Mouse (Mus musculus) heart, embryonic 16.5 days (tissue): ENCODE measurements at regions not wholly inside any gene's neighbourhood (a gene's known extent, or its start where the extent isn't known, plus 50 kb on each side); places are given as distances from the start of the nearest gene placed in this dataset.

Experiments
- ATAC-seq: fragments of 200-750 bp; cut with Nextera tagmentation; replicated peaks from 2 replicates; pipeline ENCODE4 v1.8.0; 2017; ENCODE audit warnings: moderate number of reproducible peaks; ENCODE audit not compliant: insufficient read depth, low FRiP score; ENCODE audit errors: extremely low read depth
- H3K27ac ChIP-seq: fragments of 300-500 bp; sonication (generic); 2 replicates; pipeline ENCODE4 v1.5.1; 2014; ENCODE audit warnings: mild to moderate bottlenecking, low read length, control low read depth, moderate library complexity
- H3K27me3 ChIP-seq: fragments of 300-500 bp; sonication (generic); 2 replicates; pipeline ENCODE4 v1.6.1; 2014; ENCODE audit warnings: low read length, mixed read lengths; ENCODE audit not compliant: control insufficient read depth, insufficient read depth
- H3K36me3 ChIP-seq: fragments of 300-500 bp; sonication (generic); 2 replicates; pipeline ENCODE4 v1.6.1; 2014; ENCODE audit not compliant: control insufficient read depth, insufficient read depth
- H3K4me1 ChIP-seq: fragments of 300-500 bp; sonication (generic); 2 replicates; pipeline ENCODE4 v1.6.1; 2014; ENCODE audit warnings: low read length, mixed read lengths; ENCODE audit not compliant: control insufficient read depth, insufficient read depth
- H3K4me2 ChIP-seq: fragments of 300-500 bp; sonication (generic); 2 replicates; pipeline ENCODE4 v1.6.1; 2014; ENCODE audit warnings: low read depth, mild to moderate bottlenecking, control low read depth, low read length
- H3K4me3 ChIP-seq: fragments of 300-500 bp; sonication (generic); 2 replicates; pipeline ENCODE4 v1.5.1; 2014; ENCODE audit warnings: mild to moderate bottlenecking, control low read depth, low read length
- H3K9ac ChIP-seq: fragments of 300-500 bp; sonication (generic); 2 replicates; pipeline ENCODE4 v1.6.1; 2014; ENCODE audit warnings: low read length, control low read depth
- H3K9me3 ChIP-seq: fragments of 300-500 bp; sonication (generic); replicated peaks from 2 replicates; pipeline ENCODE4 v1.6.1; 2016; ENCODE audit warnings: low read length; ENCODE audit not compliant: control insufficient read depth
- WGBS: fragments of 180-500 bp; shearing (Covaris S2); extraction: QIAGEN DNeasy Blood & Tissue Kit; methylation state at CpG from one replicate; pipeline ENCODE4 v1.1.7; 2014; 5-methylcytosine and 5-hydroxymethylcytosine counted together

DNA sequence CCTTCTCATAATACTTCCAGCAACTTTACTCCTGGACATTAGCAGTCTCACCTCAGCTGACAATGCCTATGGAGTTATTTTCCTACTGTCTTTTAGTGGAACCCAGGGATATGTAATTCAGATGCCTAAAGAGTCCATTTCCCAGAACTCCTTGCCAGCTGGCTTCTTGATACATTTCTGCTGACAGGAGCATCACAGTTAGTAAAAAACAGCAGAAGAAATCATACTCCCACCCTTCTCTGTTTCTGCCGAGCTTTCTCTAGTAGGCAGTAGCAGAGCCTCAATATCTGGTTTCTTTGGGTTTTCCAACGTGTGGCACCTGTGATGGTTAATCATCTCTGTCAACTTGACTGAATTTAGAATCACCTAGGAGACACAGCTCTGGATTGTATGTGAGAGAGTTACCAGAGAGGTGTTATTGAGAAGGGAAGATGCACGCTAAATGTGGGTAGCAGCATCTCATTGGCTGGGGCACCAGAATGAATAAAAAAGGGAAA, 269.1 kb upstream of the Ncam1 start:
- Histone ChIP-seq H3K27me3 (no peaks in the 10 kb centered on the region), H3K9me3 (no peaks in the 10 kb centered on the region), H3K4me1 (no peaks in the 10 kb centered on the region), H3K4me3 (no peak overlapping the region), H3K9ac (no peak overlapping the region), H3K4me2 (no peak overlapping the region), H3K27ac (no peak overlapping the region), H3K36me3 (no peaks in the 10 kb centered on the region)
- no peak for ATAC-seq
- WGBS = 77% methylated on average over 3 of the region's 3 CpGs

DNA sequence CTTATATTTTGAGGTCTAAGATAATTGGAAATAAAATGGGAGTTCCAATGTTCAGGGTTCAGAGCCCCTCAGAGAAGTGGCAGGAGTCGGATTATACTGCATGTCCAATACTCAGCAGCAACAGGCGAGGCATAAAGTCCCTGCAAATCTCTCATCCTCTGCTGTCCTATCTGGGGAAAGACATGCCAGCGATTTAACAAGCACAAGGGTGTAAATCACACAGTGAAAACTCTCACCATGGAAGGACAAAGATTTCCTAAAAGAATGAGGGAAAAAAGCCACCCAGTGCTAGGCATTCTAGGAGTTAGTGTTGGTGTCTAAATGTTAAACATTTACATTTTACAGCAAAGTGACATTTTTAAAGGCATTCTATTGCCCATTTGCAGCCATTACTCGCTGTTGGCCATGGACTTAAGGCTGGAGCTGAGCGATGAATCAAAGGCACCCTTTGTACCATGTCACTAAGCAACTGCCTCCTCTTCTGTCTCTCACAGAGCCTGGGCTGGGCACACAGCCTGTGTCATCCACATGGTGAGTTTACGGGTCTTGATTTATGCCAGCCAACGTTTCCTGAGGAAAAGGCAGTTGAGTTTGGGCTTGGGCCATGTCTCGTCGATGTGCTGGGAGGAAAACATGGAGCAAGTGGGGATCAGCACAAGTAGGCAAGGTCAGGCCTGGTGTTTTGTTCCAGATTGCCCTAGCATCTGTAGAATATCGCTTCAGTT, 265.9 kb upstream of the Ncam1 start:
- no peaks in the 10 kb centered on the region for H3K27me3 ChIP-seq
- H3K27ac ChIP-seq = no peak overlapping the region
- ATAC-seq = no peak
- no peaks in the 10 kb centered on the region for H3K9me3 ChIP-seq
- 75% methylated on average over 10 of the region's 10 CpGs for WGBS
- H3K9ac ChIP-seq = no peak overlapping the region
- H3K36me3 ChIP-seq = no peaks in the 10 kb centered on the region
- H3K4me3 ChIP-seq = no peak overlapping the region
- no peaks in the 10 kb centered on the region for H3K4me1 ChIP-seq
- H3K4me2 ChIP-seq = no peak overlapping the region

GRCm38 (mm10) chr9:50038231-50038630, 239.5 kb upstream of the Ncam1 start:
- H3K36me3 ChIP-seq = no peaks in the 10 kb centered on the region
- WGBS = 46% methylated on average over 11 of the region's 11 CpGs

GRCm38 (mm10) chr9:50032322-50033158, 233.8 kb upstream of the Ncam1 start:
- no peak for ATAC-seq
- H3K4me1 ChIP-seq = no peaks in the 10 kb centered on the region
- H3K27ac ChIP-seq = no peak overlapping the region
- H3K4me3 ChIP-seq = no peak overlapping the region
- no peak overlapping the region for H3K9ac ChIP-seq
- no peaks in the 10 kb centered on the region for H3K9me3 ChIP-seq
- no peaks in the 10 kb centered on the region for H3K36me3 ChIP-seq
- 58% methylated on average over 9 of the region's 9 CpGs for WGBS
- H3K27me3 ChIP-seq = 0 out of 2 replicates have a peak, but pooled peaks cover 2% of the 10 kb centered on the region
- H3K4me2 ChIP-seq = no peak overlapping the region

More at GRCm38 (mm10) chr9:50038231-50038630, 239.5 kb upstream of the Ncam1 start:
- no peak overlapping the region for H3K9ac ChIP-seq
- ATAC-seq = no peak
- no peak overlapping the region for H3K4me3 ChIP-seq
- H3K4me2 ChIP-seq = no peak overlapping the region
- H3K27me3 ChIP-seq = no peaks in the 10 kb centered on the region
- no peaks in the 10 kb centered on the region for H3K9me3 ChIP-seq
- H3K27ac ChIP-seq = no peak overlapping the region
- H3K4me1 ChIP-seq = no peaks in the 10 kb centered on the region

- no peak for ATAC-seq
- WGBS = 45% methylated on average over 2 of the region's 2 CpGs
- Histone ChIP-seq H3K27me3 (0 out of 2 replicates have a peak, but pooled peaks cover 2% of the 10 kb centered on the region), H3K27ac (no peak overlapping the region), H3K4me2 (no peak overlapping the region), H3K36me3 (no peaks in the 10 kb centered on the region), H3K9ac (no peak overlapping the region), H3K9me3 (no peaks in the 10 kb centered on the region), H3K4me3 (no peak overlapping the region), H3K4me1 (no peaks in the 10 kb centered on the region)
These were observed 232.6 kb upstream of the Ncam1 start for GRCm38 (mm10) chr9:50031318-50031717.

DNA sequence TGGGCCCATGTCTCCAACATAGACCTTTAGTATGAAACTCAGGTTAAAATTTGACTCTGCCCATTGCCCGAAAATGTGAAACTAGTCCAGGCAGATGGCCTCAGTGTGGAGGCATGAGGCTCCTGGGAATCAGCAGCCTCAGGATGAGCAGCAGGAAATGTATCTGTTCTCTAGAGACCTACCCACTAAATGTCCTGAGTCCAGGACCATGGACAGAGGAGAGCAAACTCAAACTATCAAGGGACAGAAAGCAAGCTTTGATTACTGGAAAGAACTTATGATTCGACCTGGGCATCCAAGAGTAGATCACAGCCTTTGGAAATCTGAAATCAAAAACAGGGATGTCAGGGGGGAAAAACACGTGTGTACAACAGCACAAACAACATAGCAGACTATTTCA, 230.3 kb upstream of the Ncam1 start:
- H3K9me3 ChIP-seq = no peaks in the 10 kb centered on the region
- H3K36me3 ChIP-seq = no peaks in the 10 kb centered on the region
- H3K4me2 ChIP-seq = no peak overlapping the region
- no peak overlapping the region for H3K4me3 ChIP-seq
- no peak for ATAC-seq
- H3K4me1 ChIP-seq = no peaks in the 10 kb centered on the region
- H3K27ac ChIP-seq = no peak overlapping the region
- no peak overlapping the region for H3K9ac ChIP-seq
- WGBS = 30% methylated on average over 3 of the region's 3 CpGs
- H3K27me3 ChIP-seq = 0 out of 2 replicates have a peak, but pooled peaks cover 2% of the 10 kb centered on the region

GRCm38 (mm10) chr9:50028573-50028972, 229.8 kb upstream of the Ncam1 start:
- Histone ChIP-seq H3K9me3 (no peaks in the 10 kb centered on the region), H3K9ac (no peak overlapping the region), H3K27me3 (0 out of 2 replicates have a peak, but pooled peaks cover 2% of the 10 kb centered on the region), H3K4me3 (no peak overlapping the region), H3K4me2 (no peak overlapping the region), H3K27ac (no peak overlapping the region), H3K36me3 (no peaks in the 10 kb centered on the region), H3K4me1 (no peaks in the 10 kb centered on the region)
- no peak for ATAC-seq
- 69% methylated on average over 2 of the region's 2 CpGs for WGBS

DNA sequence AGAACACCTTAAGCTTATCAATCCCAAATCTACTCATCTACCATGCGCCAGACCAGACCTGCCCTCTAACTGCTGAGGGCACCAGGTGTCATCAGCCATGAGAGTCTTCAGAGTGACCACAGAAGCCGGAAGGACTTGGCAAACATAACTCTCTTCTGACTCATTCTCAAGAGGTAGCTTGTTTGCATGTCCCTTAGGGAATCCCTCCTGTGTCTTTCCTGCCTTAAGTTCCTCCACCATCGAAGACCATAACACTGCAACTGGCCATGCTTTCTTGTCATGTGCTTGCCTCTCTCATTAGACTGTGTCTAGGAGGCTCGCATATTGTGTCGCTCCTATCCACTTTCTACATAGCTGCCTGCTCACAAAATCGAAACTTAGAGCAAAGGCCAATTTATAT, 226.1 kb upstream of the Ncam1 start:
- H3K9ac ChIP-seq = no peak overlapping the region
- no peak overlapping the region for H3K4me3 ChIP-seq
- WGBS = 81% methylated on average over 6 of the region's 6 CpGs
- H3K27me3 ChIP-seq = no peaks in the 10 kb centered on the region
- peaks cover 3% of the 10 kb centered on the region; the same call in 1 of the 2 replicates for H3K4me1 ChIP-seq
- ATAC-seq = no peak
- no peak overlapping the region for H3K27ac ChIP-seq
- H3K4me2 ChIP-seq = no peak overlapping the region
- H3K9me3 ChIP-seq = no peaks in the 10 kb centered on the region
- H3K36me3 ChIP-seq = no peaks in the 10 kb centered on the region

DNA sequence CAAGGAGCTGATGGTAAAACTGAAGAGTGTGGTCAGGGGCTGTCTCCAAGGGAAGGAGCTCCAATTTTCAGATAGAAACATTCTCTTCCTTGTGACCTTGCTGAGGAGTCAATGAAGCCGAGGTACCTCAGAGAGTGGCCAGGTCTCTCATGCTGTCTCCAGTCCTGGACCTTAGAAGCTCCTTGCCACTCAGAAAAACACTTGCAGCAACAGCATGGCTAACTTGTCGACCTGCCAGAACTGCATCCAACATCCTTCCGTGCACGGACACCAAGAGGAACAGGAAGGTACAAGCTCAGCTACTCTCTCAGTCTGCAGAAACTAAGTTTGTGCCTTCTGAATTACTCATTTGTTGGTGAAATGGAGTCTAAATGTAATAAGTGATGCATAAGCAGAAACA, 214.9 kb upstream of the Ncam1 start:
- Histone ChIP-seq H3K9ac (no peak overlapping the region), H3K4me3 (no peak overlapping the region), H3K9me3 (no peaks in the 10 kb centered on the region), H3K4me2 (no peak overlapping the region), H3K27ac (no peak overlapping the region), H3K4me1 (0 out of 2 replicates have a peak, but pooled peaks cover under 1% of the 10 kb centered on the region), H3K36me3 (no peaks in the 10 kb centered on the region), H3K27me3 (no peaks in the 10 kb centered on the region)
- no peak for ATAC-seq
- 67% methylated on average over 4 of the region's 4 CpGs for WGBS
